Mouse (Mus musculus): ENCODE data around the gene Ccdc191. TPM values are rescaled to one million over a fixed set of nuclear protein-coding genes. Genes with fewer than 3 reads are reported as not detected.

The Ccdc191 gene
- 1.5 TPM for polyA plus RNA-seq (2012; fragmentation: generic; extraction: Trizol)

DNA sequence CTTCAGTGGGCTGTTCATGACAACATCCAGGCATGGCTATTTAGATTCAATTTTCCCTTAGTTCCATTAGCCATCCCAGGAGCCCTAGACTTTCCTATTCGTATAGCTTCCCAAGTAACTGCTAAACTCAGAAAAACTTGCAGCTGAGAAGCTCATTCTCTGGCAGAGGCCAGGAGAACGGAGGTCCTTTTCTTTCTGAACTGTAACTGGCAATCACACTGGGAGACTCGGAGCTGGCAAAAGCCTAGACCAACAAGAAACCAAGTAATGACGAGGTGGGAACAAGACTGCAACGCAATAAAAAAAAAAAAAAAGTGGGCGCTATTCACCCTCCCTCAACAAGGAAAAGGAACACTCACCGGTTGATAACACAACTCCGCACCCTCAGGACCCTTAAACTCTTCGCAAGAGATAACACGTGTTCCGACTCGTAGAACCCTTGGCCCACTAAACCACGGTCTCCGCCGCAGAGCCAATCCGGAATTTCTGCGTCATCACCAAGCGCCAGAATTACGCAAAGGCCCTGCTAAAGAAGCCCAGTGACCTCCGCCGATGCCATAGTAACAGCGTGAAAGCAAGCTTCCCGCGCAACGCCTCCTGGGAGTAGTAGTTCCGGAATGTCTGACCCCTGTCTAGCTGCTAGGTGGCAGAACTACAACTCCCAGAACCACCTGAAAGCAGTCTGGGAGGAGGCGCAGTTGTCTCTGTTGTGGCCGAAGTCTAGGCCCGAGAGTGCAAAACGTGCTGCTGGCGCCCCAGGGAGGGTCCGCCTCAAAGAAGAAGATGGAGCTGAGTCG lies at the start of gene Ccdc191:
Gene Ccdc191, plus strand, starts transcription at position 593 of the 797 bp plus-strand sequence.
- Histone ChIP-seq H3ac (ENCODE audit: control insufficient read depth, insufficient read length) (peak within 1 kb of the TSS; percentile 10), H3K79me2 (ENCODE audit: control insufficient read depth, insufficient read depth) (peaks cover 49% of the 10 kb centered on the region), H3K4me2 (ENCODE audit: low read depth) (peak within 1 kb of the TSS; percentile 80), H3K27me3 (ENCODE audit: control insufficient read depth, insufficient read depth, insufficient read length) (no peaks in the 10 kb centered on the region), H3K4me3 (peak within 1 kb of the TSS; percentile 60), H3K36me3 (ENCODE audit: control insufficient read depth, insufficient read depth) (no peaks in the 10 kb centered on the region)
- TF ChIP-seq MYOG (IDR thresholded peaks at IDR 0.05; ENCODE audit: control insufficient read depth in 1 of 3, insufficient read depth in 1 of 3, insufficient read length in 2 of 3, low read depth in 2 of 3): peak in 1 of 3 experiments; percentile 30
- peak; percentile 92 for TF ChIP-seq CEBPB (IDR thresholded peaks at IDR 0.05; ENCODE audit: insufficient read depth, poor library complexity, severe bottlenecking)
- TF ChIP-seq MAX (IDR thresholded peaks at IDR 0.05; ENCODE audit: low read depth): peak; percentile 70
- no peak for TF ChIP-seq REST (IDR thresholded peaks at IDR 0.05; ENCODE audit: insufficient read depth, insufficient read length)
- peak; percentile 79 for TF ChIP-seq SRF (IDR thresholded peaks at IDR 0.05; ENCODE audit: control insufficient read depth, insufficient read length, low read depth)
- TF ChIP-seq USF1 (IDR thresholded peaks at IDR 0.05; ENCODE audit: low read depth): peak; percentile 48
- peak; percentile 56 for TF ChIP-seq POLR2AphosphoS2 (IDR thresholded peaks at IDR 0.05; ENCODE audit: insufficient read length, low read depth)
- peak in 2 of 3 experiments; percentile 4 to 12 for TF ChIP-seq MYOD1 (IDR thresholded peaks at IDR 0.05; ENCODE audit: control insufficient read depth in 1 of 3, insufficient read length in 2 of 3, low read depth in 2 of 3)
- no peak for TF ChIP-seq E2F4 (IDR thresholded peaks at IDR 0.05; ENCODE audit: insufficient read depth)
- no peak for TF ChIP-seq POLR2A (IDR thresholded peaks at IDR 0.05; ENCODE audit: insufficient read length, low read depth)
- TF ChIP-seq TCF12 (IDR thresholded peaks at IDR 0.05; ENCODE audit: insufficient read depth, poor library complexity, severe bottlenecking): no peak
- no peak for TF ChIP-seq TCF3 (IDR thresholded peaks at IDR 0.05; ENCODE audit: insufficient read length, low read depth)

DNA sequence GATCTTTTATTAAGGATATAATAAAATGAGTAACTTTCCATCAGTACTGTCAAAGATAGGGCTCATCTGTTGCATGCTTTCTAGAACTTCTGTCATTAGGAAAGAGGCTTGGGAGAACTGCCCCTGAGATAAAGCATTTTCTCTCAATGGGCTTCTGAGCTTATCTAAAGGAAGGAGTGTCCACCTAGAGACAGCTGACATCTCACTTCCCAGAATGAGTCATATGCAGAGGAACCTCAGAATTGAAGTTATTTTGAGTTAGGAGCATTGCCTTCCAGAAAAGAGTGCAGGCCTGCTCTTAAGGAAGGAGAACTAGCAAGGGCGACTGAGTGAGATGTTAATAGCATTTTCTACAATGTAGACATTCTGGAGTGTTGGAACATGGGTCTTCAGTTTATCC lies 48.4 kb upstream of the Ccdc191 start:
- peak in 1 of 3 experiments; percentile 18 for TF ChIP-seq MYOD1 (IDR thresholded peaks at IDR 0.05; ENCODE audit: control insufficient read depth in 1 of 3, insufficient read length in 2 of 3, low read depth in 2 of 3)
- no peak for TF ChIP-seq MAX (IDR thresholded peaks at IDR 0.05; ENCODE audit: low read depth)
- Histone ChIP-seq H3K27me3 (ENCODE audit: control insufficient read depth, insufficient read depth, insufficient read length) (no peaks in the 10 kb centered on the region), H3K36me3 (ENCODE audit: control insufficient read depth, insufficient read depth) (no peaks in the 10 kb centered on the region), H3K79me2 (ENCODE audit: control insufficient read depth, insufficient read depth) (no peaks in the 10 kb centered on the region), H3K4me3 (no peak overlapping the region), H3ac (ENCODE audit: control insufficient read depth, insufficient read length) (no peak overlapping the region), H3K4me2 (ENCODE audit: low read depth) (peak overlapping the region; percentile 13)

DNA sequence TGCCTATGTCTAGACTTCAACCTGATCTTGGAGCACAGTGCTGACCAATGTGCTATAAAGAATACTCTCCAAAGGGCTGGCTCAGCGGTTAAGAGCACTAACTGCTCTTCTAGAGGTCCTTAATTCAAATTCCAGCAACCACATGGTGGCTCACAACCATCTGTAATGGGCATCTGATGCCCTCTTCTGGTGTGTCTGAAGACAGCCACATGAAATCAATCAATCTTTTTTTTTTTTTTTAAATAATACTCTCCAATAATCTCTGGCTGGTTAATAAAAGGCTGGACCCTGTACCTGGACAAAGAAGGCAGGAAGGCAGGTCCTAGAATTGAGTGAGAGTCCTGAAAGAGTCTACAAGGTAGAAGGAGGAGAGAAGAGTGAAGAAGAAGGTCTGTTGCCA lies 39.8 kb upstream of the Ccdc191 start:
- Histone ChIP-seq H3K4me2 (ENCODE audit: low read depth) (no peak overlapping the region), H3K27me3 (ENCODE audit: control insufficient read depth, insufficient read depth, insufficient read length) (no peaks in the 10 kb centered on the region), H3ac (ENCODE audit: control insufficient read depth, insufficient read length) (no peak overlapping the region), H3K36me3 (ENCODE audit: control insufficient read depth, insufficient read depth) (no peaks in the 10 kb centered on the region), H3K4me3 (no peak overlapping the region), H3K79me2 (ENCODE audit: control insufficient read depth, insufficient read depth) (no peaks in the 10 kb centered on the region)
- TF ChIP-seq POLR2AphosphoS2 (IDR thresholded peaks at IDR 0.05; ENCODE audit: insufficient read length, low read depth) (no peak), TCF3 (IDR thresholded peaks at IDR 0.05; ENCODE audit: insufficient read length, low read depth) (no peak), MYOG (IDR thresholded peaks at IDR 0.05; ENCODE audit: control insufficient read depth in 1 of 3, insufficient read depth in 1 of 3, insufficient read length in 2 of 3, low read depth in 2 of 3) (no peak), MAX (IDR thresholded peaks at IDR 0.05; ENCODE audit: low read depth) (no peak), SRF (IDR thresholded peaks at IDR 0.05; ENCODE audit: control insufficient read depth, insufficient read length, low read depth) (no peak), POLR2A (IDR thresholded peaks at IDR 0.05; ENCODE audit: insufficient read length, low read depth) (no peak)

DNA sequence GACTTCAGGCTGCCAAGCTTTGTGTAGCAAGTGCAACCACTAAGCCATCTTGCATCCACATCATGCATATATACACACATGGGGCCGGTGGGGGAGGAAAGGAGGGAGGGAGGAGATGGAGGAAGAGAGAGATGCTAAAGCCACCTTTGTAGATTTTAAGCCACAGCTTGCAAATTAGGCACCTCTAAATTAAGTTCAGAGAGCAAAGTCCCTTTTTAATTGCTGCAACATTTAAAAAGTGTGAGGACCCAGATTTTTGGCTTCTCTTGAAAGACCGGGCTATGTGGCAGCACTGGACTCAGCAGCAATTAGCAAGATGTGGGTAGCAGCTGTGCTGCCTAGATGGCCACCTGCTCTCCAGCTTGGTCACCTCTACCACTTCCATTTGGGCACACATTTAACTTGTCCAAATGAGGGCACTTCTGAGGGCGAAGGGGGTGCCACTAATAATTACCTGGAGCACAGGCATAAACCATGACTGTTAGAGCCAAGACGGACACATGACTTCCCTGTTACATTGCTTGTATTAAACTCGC lies 30.6 kb upstream of the Ccdc191 start:
- H3K4me2 ChIP-seq (ENCODE audit: low read depth): no peak overlapping the region
- no peak overlapping the region for H3ac ChIP-seq (ENCODE audit: control insufficient read depth, insufficient read length)
- H3K36me3 ChIP-seq (ENCODE audit: control insufficient read depth, insufficient read depth): peaks cover 14% of the 10 kb centered on the region
- H3K4me3 ChIP-seq: no peak overlapping the region
- H3K79me2 ChIP-seq (ENCODE audit: control insufficient read depth, insufficient read depth): no peaks in the 10 kb centered on the region
- TF ChIP-seq E2F4 (IDR thresholded peaks at IDR 0.05; ENCODE audit: insufficient read depth) (no peak), POLR2A (IDR thresholded peaks at IDR 0.05; ENCODE audit: insufficient read length, low read depth) (no peak), TCF12 (IDR thresholded peaks at IDR 0.05; ENCODE audit: insufficient read depth, poor library complexity, severe bottlenecking) (no peak), MYOG (IDR thresholded peaks at IDR 0.05; ENCODE audit: control insufficient read depth in 1 of 3, insufficient read depth in 1 of 3, insufficient read length in 2 of 3, low read depth in 2 of 3) (no peak), REST (IDR thresholded peaks at IDR 0.05; ENCODE audit: insufficient read depth, insufficient read length) (no peak), CEBPB (IDR thresholded peaks at IDR 0.05; ENCODE audit: insufficient read depth, poor library complexity, severe bottlenecking) (no peak), USF1 (IDR thresholded peaks at IDR 0.05; ENCODE audit: low read depth) (no peak), TCF3 (IDR thresholded peaks at IDR 0.05; ENCODE audit: insufficient read length, low read depth) (no peak)
- no peaks in the 10 kb centered on the region for H3K27me3 ChIP-seq (ENCODE audit: control insufficient read depth, insufficient read depth, insufficient read length)

DNA sequence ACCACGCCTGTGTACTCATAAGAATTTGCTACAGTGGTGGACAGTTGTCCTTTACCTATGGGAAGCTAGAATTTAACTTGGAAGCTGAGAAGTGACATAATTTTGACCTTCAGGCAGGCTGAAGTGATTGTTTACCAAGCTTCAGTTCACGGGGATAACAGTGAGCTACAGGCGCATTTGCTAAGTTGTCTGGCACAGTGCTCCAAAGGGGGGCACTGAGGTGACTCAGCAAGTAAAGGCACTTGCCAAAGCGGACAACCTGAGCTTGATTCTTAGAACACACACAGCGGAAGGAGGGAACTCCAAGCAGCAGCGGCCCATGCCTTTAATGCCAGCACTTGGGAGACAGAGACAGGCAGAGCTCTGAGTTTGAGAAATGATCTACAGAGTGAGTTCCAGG lies 29.0 kb upstream of the Ccdc191 start:
- no peak for TF ChIP-seq POLR2A (IDR thresholded peaks at IDR 0.05; ENCODE audit: insufficient read length, low read depth)
- no peak for TF ChIP-seq REST (IDR thresholded peaks at IDR 0.05; ENCODE audit: insufficient read depth, insufficient read length)
- no peak for TF ChIP-seq USF1 (IDR thresholded peaks at IDR 0.05; ENCODE audit: low read depth)
- TF ChIP-seq E2F4 (IDR thresholded peaks at IDR 0.05; ENCODE audit: insufficient read depth): no peak
- TF ChIP-seq TCF3 (IDR thresholded peaks at IDR 0.05; ENCODE audit: insufficient read length, low read depth): no peak
- no peak for TF ChIP-seq MYOG (IDR thresholded peaks at IDR 0.05; ENCODE audit: control insufficient read depth in 1 of 3, insufficient read depth in 1 of 3, insufficient read length in 2 of 3, low read depth in 2 of 3)
- TF ChIP-seq MYOD1 (IDR thresholded peaks at IDR 0.05; ENCODE audit: control insufficient read depth in 1 of 3, insufficient read length in 2 of 3, low read depth in 2 of 3): no peak
- no peak for TF ChIP-seq CEBPB (IDR thresholded peaks at IDR 0.05; ENCODE audit: insufficient read depth, poor library complexity, severe bottlenecking)
- no peak for TF ChIP-seq SRF (IDR thresholded peaks at IDR 0.05; ENCODE audit: control insufficient read depth, insufficient read length, low read depth)
- no peak for TF ChIP-seq TCF12 (IDR thresholded peaks at IDR 0.05; ENCODE audit: insufficient read depth, poor library complexity, severe bottlenecking)
- no peaks in the 10 kb centered on the region for H3K79me2 ChIP-seq (ENCODE audit: control insufficient read depth, insufficient read depth)
- peaks cover 15% of the 10 kb centered on the region for H3K36me3 ChIP-seq (ENCODE audit: control insufficient read depth, insufficient read depth)
- H3K27me3 ChIP-seq (ENCODE audit: control insufficient read depth, insufficient read depth, insufficient read length): no peaks in the 10 kb centered on the region
- no peak overlapping the region for H3ac ChIP-seq (ENCODE audit: control insufficient read depth, insufficient read length)
- H3K4me2 ChIP-seq (ENCODE audit: low read depth): no peak overlapping the region
- H3K4me3 ChIP-seq: no peak overlapping the region
